Mouse (Mus musculus) kidney, adult 2 months (tissue): ENCODE data around the gene Kdm4b. TPM values are rescaled to one million over a fixed set of nuclear protein-coding genes. Genes with fewer than 3 reads are reported as not detected.

Source experiments
- DNase-seq: peaks from one replicate; pipeline ENCODE4 v3.0.0; 2021
- H3K27ac ChIP-seq: fragments of 200-500 bp; 2 replicates; pipeline ENCODE4 v1.5.1; 2012; ENCODE audit warnings: low read depth, low read length, control low read depth, inconsistent platforms; ENCODE audit not compliant: insufficient read depth
- H3K27me3 ChIP-seq: fragments of 200-500 bp; replicated peaks from 2 replicates; pipeline ENCODE4 v1.6.1; 2012; ENCODE audit warnings: mild to moderate bottlenecking, moderate library complexity, low read length, inconsistent platforms; ENCODE audit not compliant: control insufficient read depth, insufficient read depth
- H3K36me3 ChIP-seq: fragments of 200-500 bp; 2 replicates; pipeline ENCODE4 v1.6.1; 2012; ENCODE audit warnings: mild to moderate bottlenecking, moderate library complexity, low read length, inconsistent platforms; ENCODE audit not compliant: control insufficient read depth, insufficient read depth
- H3K4me1 ChIP-seq: fragments of 200-500 bp; 2 replicates; pipeline ENCODE4 v1.6.1; 2011; ENCODE audit warnings: low read length; ENCODE audit not compliant: control insufficient read depth, insufficient read depth
- H3K4me3 ChIP-seq: fragments of 200-500 bp; 2 replicates; pipeline ENCODE4 v1.5.1; 2011; ENCODE audit warnings: mild to moderate bottlenecking, low read depth, low read length, control low read depth; ENCODE audit not compliant: insufficient read depth
- CTCF ChIP-seq: fragments of 200-500 bp; conservative IDR thresholded peaks from 2 replicates; pipeline ENCODE4 v1.5.1; 2011; ENCODE audit warnings: low read depth, mild to moderate bottlenecking, control low read depth, low read length, moderate library complexity, mixed read lengths; ENCODE audit not compliant: insufficient read depth, insufficient read length
- POLR2A ChIP-seq: fragments of 200-500 bp; IDR thresholded peaks from one replicate; pipeline ENCODE4 v1.6.1; 2011; ENCODE audit warnings: low read depth, low read length, control low read depth
- WGBS: fragments of 180-500 bp; shearing (Covaris S2); methylation state at CpG from one replicate; pipeline ENCODE4 v1.1.7; 2018; 5-methylcytosine and 5-hydroxymethylcytosine counted together
- polyA plus RNA-seq: library from polyadenylated mRNA; depleted of rRNA; stranded (reverse); fragments of >200 nt; gene quantifications from 2 replicates; pipeline ENCODE4 v1.2.3, GENCODE M21; 2012; rRNA removed

Kdm4b gene
- 21.6 and 24.9 TPM in 2 replicates for polyA plus RNA-seq

DNA sequence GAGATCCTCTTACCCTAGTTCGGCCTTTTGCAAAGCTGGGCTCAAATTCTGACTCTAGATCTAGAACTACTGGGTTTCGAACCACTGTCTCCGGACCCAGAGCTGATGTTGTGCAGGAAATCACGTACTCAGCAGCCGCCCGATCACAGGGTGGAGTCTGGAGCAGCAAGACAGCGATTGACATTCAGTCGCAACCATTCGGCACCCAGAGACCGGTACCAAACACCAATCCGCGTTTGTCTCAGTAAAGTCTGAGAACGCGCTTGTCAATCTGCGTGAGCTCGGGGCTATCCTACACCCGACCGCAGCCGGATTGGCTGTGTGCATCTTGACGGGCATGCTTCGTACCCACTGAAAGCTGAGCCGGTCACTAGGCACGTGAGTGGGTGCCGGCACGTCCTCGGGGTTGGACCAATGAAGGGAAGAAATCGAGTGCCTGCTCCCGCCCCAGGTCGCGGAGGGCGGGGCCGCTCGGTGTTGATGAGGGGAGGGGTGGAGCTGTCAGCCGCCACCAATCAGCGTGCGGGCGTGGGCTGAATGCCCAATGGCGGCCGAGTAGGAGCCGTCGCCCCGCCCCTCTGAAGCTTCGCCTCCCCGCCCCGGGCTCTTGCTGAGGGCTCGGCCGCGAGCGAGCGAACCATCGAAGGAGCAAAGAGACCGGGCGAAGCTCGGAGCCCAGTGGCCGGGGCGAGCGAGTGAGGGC, at the start of gene Kdm4b:
TSS of gene Kdm4b (plus strand) at position 613 of the 703 bp plus-strand sequence.
- Histone ChIP-seq H3K36me3 (no peaks in the 10 kb centered on the region), H3K27ac (peak within 1 kb of the TSS; percentile 36), H3K4me1 (peaks cover 4% of the 10 kb centered on the region; the same call in 1 of the 2 replicates), H3K4me3 (peak within 1 kb of the TSS; percentile 78), H3K27me3 (no peaks in the 10 kb centered on the region)
- TF ChIP-seq CTCF = no peak
- no peak for TF ChIP-seq POLR2A
- under 1% methylated on average over 57 of the region's 57 CpGs for WGBS
- peak; percentile 100 for DNase-seq

DNA sequence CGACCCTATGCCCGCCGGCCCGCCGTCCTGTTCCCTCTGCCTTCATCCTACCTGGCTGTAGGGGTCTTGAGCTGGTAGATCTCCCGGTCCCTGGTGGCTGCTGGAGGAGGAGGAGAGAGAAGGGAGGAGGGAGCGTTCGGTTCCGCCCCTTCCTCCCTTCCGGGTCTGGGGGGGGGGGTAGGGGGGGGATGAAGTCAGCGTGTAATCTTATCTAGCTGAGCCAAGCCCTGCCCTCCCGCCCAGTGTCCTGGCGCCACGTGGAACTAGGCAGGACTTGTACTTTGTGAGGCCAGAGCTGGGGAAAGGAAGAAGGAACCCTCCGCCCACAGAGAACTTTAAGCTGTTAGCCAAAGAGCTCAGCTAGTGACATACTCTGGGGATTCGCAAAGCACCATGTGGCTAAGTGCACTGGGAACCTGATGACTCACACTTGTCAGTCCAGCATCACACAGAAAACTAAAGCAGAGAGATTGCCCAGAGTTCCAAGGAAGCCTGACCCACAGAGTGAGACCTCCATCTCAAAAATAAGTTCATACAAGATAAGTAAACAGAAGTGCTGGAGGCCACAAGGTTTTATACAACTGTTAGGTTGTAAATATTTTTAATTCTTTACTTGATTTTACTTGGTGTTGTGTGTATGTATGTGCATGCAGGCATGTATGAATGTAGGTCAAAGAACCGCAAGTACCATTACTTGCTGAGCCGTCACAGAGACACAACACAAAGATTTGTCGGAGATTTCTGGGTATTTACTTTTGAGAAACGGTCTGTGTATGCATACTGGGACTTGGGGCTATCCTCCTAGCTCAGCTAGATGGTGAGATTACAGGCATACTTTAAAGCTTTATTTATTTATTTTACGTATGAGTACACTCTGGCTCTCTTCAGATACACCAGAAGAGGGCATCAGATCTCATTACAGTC, 49.0 kb upstream of the Kdm4b start, which contains the start of gene Ticam1:
TSS of gene Ticam1 (minus strand) at position 144 of the 924 bp plus-strand sequence.
- H3K4me1 ChIP-seq = peaks cover 37% of the 10 kb centered on the region; the same call in 1 of the 2 replicates
- H3K27ac ChIP-seq = peak within 1 kb of the TSS; percentile 93
- peaks cover 2% of the 10 kb centered on the region; the same call in 1 of the 2 replicates for H3K36me3 ChIP-seq
- WGBS = 3% methylated on average over 21 of the region's 21 CpGs
- TF ChIP-seq CTCF (no peak), POLR2A (peak; percentile 40)
- H3K27me3 ChIP-seq = no peaks in the 10 kb centered on the region
- H3K4me3 ChIP-seq = peak within 1 kb of the TSS; percentile 90
- DNase-seq = peak; percentile 98

GRCm38 (mm10) chr17:56277567-56277893, 48.3 kb upstream of the Kdm4b start:
- TF ChIP-seq POLR2A (no peak), CTCF (no peak)
- Histone ChIP-seq H3K27ac (0 out of 2 replicates have a peak overlapping the region, but pooled peaks have one; percentile 14), H3K4me3 (no peak overlapping the region), H3K36me3 (peaks cover 2% of the 10 kb centered on the region; the same call in 1 of the 2 replicates), H3K27me3 (no peaks in the 10 kb centered on the region), H3K4me1 (peaks cover 35% of the 10 kb centered on the region; the same call in 1 of the 2 replicates)
- no peak for DNase-seq
- WGBS = 41% methylated on average over 2 of the region's 2 CpGs

DNA sequence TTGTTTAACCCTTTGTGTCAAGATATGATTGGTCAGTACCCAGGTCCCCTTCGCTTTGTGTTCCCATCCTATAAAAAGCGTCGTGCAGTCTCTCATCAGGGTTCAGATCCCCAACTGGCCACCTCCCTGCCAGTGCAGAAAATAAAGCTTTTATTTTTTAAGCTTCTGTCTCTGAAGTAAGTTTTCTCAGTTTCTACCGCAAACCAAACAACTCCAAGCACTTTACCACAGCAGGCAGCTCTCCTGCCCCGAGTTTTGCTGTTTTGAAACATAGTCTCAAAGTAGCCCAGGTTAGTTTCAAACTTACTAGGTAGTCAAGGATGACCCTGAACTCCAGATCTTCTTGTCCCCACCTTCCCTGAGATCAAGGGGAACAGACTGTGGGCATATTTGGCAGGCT, 47.5 kb upstream of the Kdm4b start:
- Histone ChIP-seq H3K4me3 (no peak overlapping the region), H3K4me1 (peaks cover 27% of the 10 kb centered on the region; the same call in 1 of the 2 replicates), H3K27ac (no peak overlapping the region), H3K27me3 (no peaks in the 10 kb centered on the region), H3K36me3 (peaks cover 2% of the 10 kb centered on the region; the same call in 1 of the 2 replicates)
- WGBS = 92% methylated on average over 5 of the region's 5 CpGs
- TF ChIP-seq CTCF (no peak), POLR2A (no peak)
- no peak for DNase-seq

- Histone ChIP-seq H3K36me3 (peaks cover 2% of the 10 kb centered on the region; the same call in 1 of the 2 replicates), H3K4me1 (peaks cover 15% of the 10 kb centered on the region; the same call in 1 of the 2 replicates), H3K27ac (peak overlapping the region; percentile 89), H3K4me3 (no peak overlapping the region), H3K27me3 (no peaks in the 10 kb centered on the region)
- peak; percentile 76 for DNase-seq
- TF ChIP-seq POLR2A (no peak), CTCF (no peak)
- 56% methylated on average over 12 of the region's 12 CpGs for WGBS
These were observed 46.2 kb upstream of the Kdm4b start for GRCm38 (mm10) chr17:56279481-56280155.

- no peaks in the 10 kb centered on the region for H3K27me3 ChIP-seq
- peaks cover 13% of the 10 kb centered on the region; the same call in 1 of the 2 replicates for H3K4me1 ChIP-seq
- WGBS = 93% methylated on average over 12 of the region's 12 CpGs
- H3K27ac ChIP-seq = no peak overlapping the region
- H3K36me3 ChIP-seq = peaks cover 2% of the 10 kb centered on the region; the same call in 1 of the 2 replicates
- no peak for DNase-seq
- H3K4me3 ChIP-seq = no peak overlapping the region
- TF ChIP-seq CTCF = no peak
- no peak for TF ChIP-seq POLR2A
These were observed 44.7 kb upstream of the Kdm4b start for GRCm38 (mm10) chr17:56281193-56281592.

DNA sequence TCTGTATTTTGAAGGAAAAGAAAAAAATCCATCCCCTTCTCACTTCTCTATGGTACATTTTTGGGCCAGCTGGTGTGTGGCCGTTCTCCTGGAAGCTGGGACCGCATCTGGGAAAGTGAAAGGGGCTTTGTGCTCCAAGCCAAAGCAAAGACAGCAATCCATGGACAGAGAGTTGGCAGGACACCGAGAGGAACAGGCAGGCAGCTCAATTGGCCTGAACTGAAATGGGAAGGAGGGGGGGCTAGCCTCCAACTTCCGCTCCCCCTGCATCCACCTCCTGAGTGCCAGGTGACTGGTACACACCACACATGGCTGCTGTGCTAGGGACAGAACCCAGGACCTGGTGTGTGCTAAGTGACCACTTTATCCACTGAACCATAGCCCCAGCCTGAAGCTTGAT, 43.1 kb upstream of the Kdm4b start:
- TF ChIP-seq POLR2A (no peak), CTCF (no peak)
- 91% methylated on average over 4 of the region's 4 CpGs for WGBS
- Histone ChIP-seq H3K36me3 (peaks cover 2% of the 10 kb centered on the region; the same call in 1 of the 2 replicates), H3K4me3 (no peak overlapping the region), H3K4me1 (peaks cover 7% of the 10 kb centered on the region), H3K27me3 (no peaks in the 10 kb centered on the region), H3K27ac (no peak overlapping the region)
- DNase-seq = no peak
